Mouse (Mus musculus) brain, embryonic 14.5 days (tissue): ENCODE data around the gene Mrpl24.

Experiments
- CTCF ChIP-seq: fragments of 200-500 bp; IDR thresholded peaks from 2 replicates; pipeline ENCODE4 v1.5.1; 2012; ENCODE audit warnings: inconsistent platforms, mild to moderate bottlenecking, moderate library complexity, borderline replicate concordance; ENCODE audit not compliant: insufficient read depth, insufficient read length; ENCODE audit errors: extremely low read depth
- POLR2A ChIP-seq: fragments of 200-500 bp; IDR thresholded peaks from 2 replicates; pipeline ENCODE4 v1.6.1; 2012; ENCODE audit warnings: mild to moderate bottlenecking, inconsistent platforms, borderline replicate concordance; ENCODE audit not compliant: poor library complexity, insufficient read depth, insufficient read length, severe bottlenecking; ENCODE audit errors: extremely low read depth

DNA sequence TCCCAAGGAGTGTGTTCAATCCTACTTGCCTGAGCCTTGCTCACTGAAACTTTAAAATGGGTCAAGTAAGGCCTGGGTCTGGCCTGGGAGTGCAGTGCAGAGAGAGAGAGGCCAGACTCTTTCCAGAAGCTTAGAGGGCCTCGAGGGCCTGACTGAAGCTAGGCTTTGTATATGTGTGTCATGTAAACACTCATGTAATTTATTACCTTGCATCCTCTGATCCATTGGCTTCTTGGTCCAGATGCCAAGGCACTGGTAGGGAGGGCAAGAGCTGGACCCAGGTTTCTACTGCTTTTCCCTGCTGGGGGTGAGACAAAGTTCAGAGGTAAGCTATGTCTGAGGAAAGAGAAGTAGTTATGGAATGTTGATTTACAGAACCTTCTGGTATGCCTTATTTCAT, 11.4 kb upstream of the Mrpl24 start:
- no peak for TF ChIP-seq CTCF
- TF ChIP-seq POLR2A, result no peak
